Mouse (Mus musculus): ENCODE measurements around the gene Nlrp6. TPM values are rescaled to one million over a fixed set of nuclear protein-coding genes. Genes with fewer than 3 reads are reported as not detected.

The Nlrp6 gene
- polyA plus RNA-seq, 1 experiment = 0.07 TPM

GRCm38 (mm10) chr7:140923070-140923775 lies 2.5 kb downstream of the Nlrp6 start:
- TF ChIP-seq POLR2A (IDR thresholded peaks at IDR 0.05; ENCODE audit: borderline replicate concordance, extremely low read depth, low read depth, low read length) = no peak
- TF ChIP-seq CTCF (IDR thresholded peaks at IDR 0.05; ENCODE audit: insufficient read depth, low read length) = no peak
- H3K4me1 ChIP-seq (ENCODE audit: control insufficient read depth, insufficient read depth, low read length) = peaks cover 10% of the 10 kb centered on the region
- no peak overlapping the region for H3K4me3 ChIP-seq (replicated peaks; ENCODE audit: extremely low read depth, low read depth, low read length)
- DNase-seq = no peak
- 23% methylated on average over 30 of the region's 30 CpGs for WGBS

DNA sequence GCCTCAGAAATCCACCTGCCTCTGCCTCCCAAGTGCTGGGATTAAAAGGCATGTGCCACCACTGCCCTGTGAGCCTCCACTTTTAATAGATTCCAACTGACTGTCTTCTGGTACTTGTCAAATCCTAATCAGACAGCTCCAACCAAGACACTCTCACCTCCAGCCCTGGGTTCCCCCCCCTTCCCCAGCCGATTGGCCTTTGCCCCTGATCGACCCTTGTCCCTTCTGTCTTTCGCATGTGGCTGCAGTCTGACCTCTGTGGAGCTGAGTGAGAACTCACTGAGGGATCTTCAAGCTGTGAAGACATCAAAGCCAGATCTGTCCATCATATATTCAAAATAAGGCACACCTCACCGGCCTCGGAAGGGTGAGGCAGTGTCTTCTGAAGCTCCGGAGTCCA lies 6.5 kb downstream of the Nlrp6 start:
- Histone ChIP-seq H3K4me3 (replicated peaks; ENCODE audit: extremely low read depth, low read depth, low read length) (no peak overlapping the region), H3K4me1 (ENCODE audit: control insufficient read depth, insufficient read depth, low read length) (peaks cover 7% of the 10 kb centered on the region)
- 87% methylated on average over 6 of the region's 6 CpGs for WGBS
- TF ChIP-seq POLR2A (IDR thresholded peaks at IDR 0.05; ENCODE audit: borderline replicate concordance, extremely low read depth, low read depth, low read length) = no peak
- TF ChIP-seq CTCF (IDR thresholded peaks at IDR 0.05; ENCODE audit: insufficient read depth, low read length) = no peak
- DNase-seq = no peak

DNA sequence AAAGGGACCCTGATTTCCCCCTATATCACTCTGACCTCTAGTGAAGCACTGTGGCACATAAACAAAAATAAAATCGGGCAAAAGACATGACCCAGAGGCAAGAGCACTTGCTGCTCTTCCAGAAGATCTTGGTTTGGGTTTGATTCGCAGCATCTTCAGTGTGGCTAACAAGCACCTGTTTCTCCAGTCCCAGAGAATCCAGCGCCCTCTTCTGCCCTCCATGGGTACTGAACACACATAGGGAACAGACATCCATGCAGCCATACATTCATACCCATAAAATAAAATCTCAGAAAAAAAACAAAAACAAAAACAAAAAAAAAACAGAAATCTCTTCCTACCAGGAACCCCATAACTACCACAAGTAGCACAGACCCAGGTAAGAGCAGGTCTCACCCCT lies 17.7 kb downstream of the Nlrp6 start:
- no peak for DNase-seq
- 54% methylated on average over 3 of the region's 3 CpGs for WGBS

GRCm38 (mm10) chr7:140938896-140939295 lies 18.2 kb downstream of the Nlrp6 start:
- no peak overlapping the region for H3K4me3 ChIP-seq (replicated peaks; ENCODE audit: extremely low read depth, low read depth, low read length)
- 55% methylated on average over 2 of the region's 2 CpGs for WGBS
- peaks cover 11% of the 10 kb centered on the region for H3K4me1 ChIP-seq (ENCODE audit: control insufficient read depth, insufficient read depth, low read length)
- DNase-seq = no peak
- TF ChIP-seq CTCF (IDR thresholded peaks at IDR 0.05; ENCODE audit: insufficient read depth, low read length) = no peak
- TF ChIP-seq POLR2A (IDR thresholded peaks at IDR 0.05; ENCODE audit: borderline replicate concordance, extremely low read depth, low read depth, low read length) = no peak

More for the DNA sequence above, 17.7 kb downstream of the Nlrp6 start:
- no peak for TF ChIP-seq POLR2A (IDR thresholded peaks at IDR 0.05; ENCODE audit: borderline replicate concordance, extremely low read depth, low read depth, low read length)
- TF ChIP-seq CTCF (IDR thresholded peaks at IDR 0.05; ENCODE audit: insufficient read depth, low read length) = 0 out of 2 replicates have a peak, but pooled peaks have one; percentile 15
- H3K4me1 ChIP-seq (ENCODE audit: control insufficient read depth, insufficient read depth, low read length) = peaks cover 11% of the 10 kb centered on the region
- no peak overlapping the region for H3K4me3 ChIP-seq (replicated peaks; ENCODE audit: extremely low read depth, low read depth, low read length)

GRCm38 (mm10) chr7:140939669-140940171 lies 19.0 kb downstream of the Nlrp6 start:
- TF ChIP-seq CTCF (IDR thresholded peaks at IDR 0.05; ENCODE audit: insufficient read depth, low read length) (no peak), POLR2A (IDR thresholded peaks at IDR 0.05; ENCODE audit: borderline replicate concordance, extremely low read depth, low read depth, low read length) (peak; percentile 27; the same call in 1 of the 2 replicates)
- no peak overlapping the region for H3K4me3 ChIP-seq (replicated peaks; ENCODE audit: extremely low read depth, low read depth, low read length)

GRCm38 (mm10) chr7:140941222-140942051 lies 20.7 kb downstream of the Nlrp6 start, which contains the start of gene Pgghg:
TSS of gene Pgghg (plus strand) at chr7:140941391.
- peak; percentile 73 for TF ChIP-seq CTCF (IDR thresholded peaks at IDR 0.05; ENCODE audit: insufficient read depth, low read length)
- TF ChIP-seq POLR2A (IDR thresholded peaks at IDR 0.05; ENCODE audit: borderline replicate concordance, extremely low read depth, low read depth, low read length) = peak; percentile 86
- peak; percentile 83 for DNase-seq
- WGBS = under 1% methylated on average over 33 of the region's 33 CpGs
- Histone ChIP-seq H3K4me3 (replicated peaks; ENCODE audit: extremely low read depth, low read depth, low read length) (peak within 1 kb of the TSS; percentile 95), H3K4me1 (ENCODE audit: control insufficient read depth, insufficient read depth, low read length) (peaks cover 14% of the 10 kb centered on the region)

More at GRCm38 (mm10) chr7:140939669-140940171, 19.0 kb downstream of the Nlrp6 start:
- 37% methylated on average over 8 of the region's 8 CpGs for WGBS
- DNase-seq = no peak
- H3K4me1 ChIP-seq (ENCODE audit: control insufficient read depth, insufficient read depth, low read length) = peaks cover 11% of the 10 kb centered on the region

DNA sequence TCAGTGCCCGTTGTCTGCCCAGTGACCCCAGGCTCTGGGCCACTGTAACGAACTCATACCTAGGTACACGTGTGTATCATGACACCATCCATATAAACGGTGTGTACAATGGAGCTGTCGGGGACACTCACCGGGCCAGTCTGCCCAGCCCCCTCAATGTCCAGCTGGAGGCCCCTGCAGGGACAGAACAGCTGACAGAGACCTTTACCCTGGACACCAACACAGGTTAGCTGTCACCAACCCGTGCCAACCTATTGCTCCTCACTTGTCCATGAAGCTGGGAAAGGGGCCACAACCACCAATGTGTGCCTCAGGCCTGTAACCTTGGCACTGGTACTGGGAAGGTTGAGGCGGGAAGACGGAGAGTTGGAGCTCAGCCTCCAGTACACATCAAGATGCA lies 21.6 kb downstream of the Nlrp6 start:
- Histone ChIP-seq H3K4me1 (ENCODE audit: control insufficient read depth, insufficient read depth, low read length) (peaks cover 21% of the 10 kb centered on the region), H3K4me3 (replicated peaks; ENCODE audit: extremely low read depth, low read depth, low read length) (peak overlapping the region; percentile 95)
- TF ChIP-seq CTCF (IDR thresholded peaks at IDR 0.05; ENCODE audit: insufficient read depth, low read length) = no peak
- no peak for TF ChIP-seq POLR2A (IDR thresholded peaks at IDR 0.05; ENCODE audit: borderline replicate concordance, extremely low read depth, low read depth, low read length)
- DNase-seq = no peak
- 33% methylated on average over 9 of the region's 9 CpGs for WGBS

DNA sequence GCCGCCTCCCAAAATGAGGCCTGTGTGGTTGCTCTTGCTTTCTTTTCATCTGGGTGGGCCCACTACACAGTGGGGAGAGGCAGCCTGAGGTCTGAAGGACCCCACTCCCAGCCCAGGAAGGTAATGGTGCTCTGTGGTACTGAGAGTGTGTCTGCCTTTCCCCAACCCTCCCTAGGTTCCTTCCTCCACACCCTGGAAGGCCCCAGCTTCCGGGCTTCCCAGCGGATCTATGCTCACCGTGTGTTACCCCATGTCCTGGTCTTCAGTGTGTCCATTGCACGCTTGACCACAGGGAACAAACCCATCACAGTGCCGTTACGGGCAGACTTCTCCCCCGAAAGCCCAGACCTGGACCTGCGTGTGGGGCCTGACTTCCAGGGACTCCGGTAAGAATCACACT lies 22.1 kb downstream of the Nlrp6 start:
- DNase-seq = no peak
- H3K4me3 ChIP-seq (replicated peaks; ENCODE audit: extremely low read depth, low read depth, low read length) = peak overlapping the region; percentile 4
- TF ChIP-seq CTCF (IDR thresholded peaks at IDR 0.05; ENCODE audit: insufficient read depth, low read length) (no peak), POLR2A (IDR thresholded peaks at IDR 0.05; ENCODE audit: borderline replicate concordance, extremely low read depth, low read depth, low read length) (no peak)
- WGBS = 75% methylated on average over 10 of the region's 10 CpGs
- H3K4me1 ChIP-seq (ENCODE audit: control insufficient read depth, insufficient read depth, low read length) = peaks cover 23% of the 10 kb centered on the region

DNA sequence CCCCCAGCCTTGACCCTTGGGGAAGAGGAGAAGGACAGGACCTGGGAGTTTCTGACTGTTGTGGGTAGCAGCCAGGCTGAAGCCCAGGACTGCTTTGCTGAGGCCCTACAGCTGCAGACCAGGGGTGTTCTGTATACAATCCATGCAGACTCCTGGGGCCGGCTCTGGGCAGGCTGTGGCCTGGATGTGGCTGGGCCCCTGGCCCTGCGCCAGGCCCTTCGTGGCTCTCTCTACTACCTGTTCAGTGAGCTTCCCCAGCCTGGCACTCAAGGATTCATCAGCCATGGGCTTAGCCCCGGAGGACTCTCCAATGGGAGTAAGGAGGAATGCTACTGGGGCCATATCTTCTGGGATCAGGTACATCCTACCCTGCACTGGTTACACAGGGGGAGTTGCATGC lies 22.7 kb downstream of the Nlrp6 start:
- no peak for DNase-seq
- TF ChIP-seq POLR2A (IDR thresholded peaks at IDR 0.05; ENCODE audit: borderline replicate concordance, extremely low read depth, low read depth, low read length) (no peak), CTCF (IDR thresholded peaks at IDR 0.05; ENCODE audit: insufficient read depth, low read length) (no peak)
- Histone ChIP-seq H3K4me3 (replicated peaks; ENCODE audit: extremely low read depth, low read depth, low read length) (no peak overlapping the region), H3K4me1 (ENCODE audit: control insufficient read depth, insufficient read depth, low read length) (peaks cover 25% of the 10 kb centered on the region)
- 58% methylated on average over 4 of the region's 4 CpGs for WGBS

Data from lung, adult 2 months (tissue).